Mouse (Mus musculus) T-helper 1 cell (primary cell): ENCODE results near the gene Kifc3.

Source experiments
- in situ Hi-C: fragments of 300-600 bp; cut with MboI, MseI; formaldehyde crosslinking; loops from one replicate; pipeline ENCODE4 v1.15.1; 2025; ENCODE audit warnings: high pct_unique_total_duplicates

Kifc3 gene

DNA sequence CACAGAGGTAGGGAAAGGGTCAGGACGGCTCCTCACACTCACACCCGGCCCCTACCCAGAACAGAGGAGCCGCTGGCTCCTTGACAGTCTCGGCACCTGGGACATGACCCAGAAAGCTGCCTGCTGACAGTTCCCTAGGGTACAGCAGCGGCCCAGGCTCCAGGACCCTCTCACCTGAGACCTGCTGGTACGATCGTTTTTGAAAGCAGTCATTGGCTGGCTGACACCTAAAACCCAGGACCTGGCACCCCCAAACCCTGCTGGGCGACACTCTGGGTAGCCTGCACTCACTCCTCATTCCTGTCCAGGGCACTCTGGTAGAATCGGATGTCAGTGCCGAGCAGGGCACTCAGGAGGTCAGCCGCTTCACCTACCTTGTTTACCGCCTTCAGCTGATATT is 65.4 kb downstream of the Kifc3 start:
- in situ Hi-C loops = no loop called here

DNA sequence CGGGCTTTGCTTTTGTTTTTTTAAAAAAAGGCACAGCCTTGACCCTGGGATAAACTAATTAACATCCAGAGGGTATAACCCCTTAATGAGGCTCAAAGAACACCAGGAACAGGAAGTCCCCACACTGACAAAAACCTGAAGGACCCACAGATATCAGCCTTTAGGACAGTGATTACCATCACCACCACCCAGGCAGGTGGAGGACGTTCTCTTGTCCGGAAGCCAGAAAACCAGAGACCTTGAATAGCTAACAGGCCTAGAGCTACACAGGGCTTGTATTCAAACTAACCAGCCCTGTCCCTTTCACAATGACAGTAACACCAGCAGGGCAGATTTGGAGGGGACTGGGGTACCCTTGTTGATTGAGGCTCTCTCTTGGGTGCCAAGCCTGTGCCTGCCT is 66.4 kb downstream of the Kifc3 start:
- in situ Hi-C loops = no loop called here

DNA sequence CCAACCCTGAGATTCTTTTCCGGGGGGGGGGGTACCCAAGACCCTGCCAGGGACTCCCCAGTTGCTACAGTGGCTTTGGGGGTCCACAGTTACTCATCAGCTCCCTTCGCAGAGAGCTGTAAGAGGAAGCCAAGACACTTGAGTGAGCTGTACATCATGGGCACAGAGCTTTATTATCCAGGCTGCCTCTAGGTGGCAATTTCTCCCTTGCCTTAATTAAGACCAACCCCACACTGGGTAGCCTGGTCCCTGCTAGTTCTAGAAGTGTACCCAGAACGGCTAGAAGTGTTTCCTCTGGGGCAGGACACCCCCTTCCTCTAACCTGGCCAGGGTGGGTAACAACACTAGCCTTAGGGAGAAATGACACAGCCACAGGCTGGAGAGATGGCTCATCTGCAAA is 67.4 kb downstream of the Kifc3 start:
- in situ Hi-C loops = no loop called here

DNA sequence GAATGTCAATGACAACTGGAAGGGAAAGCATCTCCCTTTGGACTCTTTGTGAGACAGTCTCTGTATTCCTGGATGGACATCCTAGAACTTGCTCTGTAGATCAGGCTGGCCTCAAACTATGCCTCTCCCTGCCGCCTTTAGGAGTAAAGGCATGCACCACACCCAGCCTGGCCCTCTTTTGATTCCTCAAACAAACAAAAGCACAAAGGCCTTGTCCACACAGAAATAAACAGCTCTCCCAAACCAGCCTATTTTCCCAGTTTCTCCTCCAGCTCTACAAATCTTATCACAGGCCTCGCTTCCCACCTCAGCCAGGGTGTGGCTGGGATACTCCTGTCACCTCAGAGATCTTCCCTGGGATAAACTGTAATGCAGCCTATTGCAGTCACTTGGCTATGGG is 68.4 kb downstream of the Kifc3 start:
- in situ Hi-C loops = no loop called here

DNA sequence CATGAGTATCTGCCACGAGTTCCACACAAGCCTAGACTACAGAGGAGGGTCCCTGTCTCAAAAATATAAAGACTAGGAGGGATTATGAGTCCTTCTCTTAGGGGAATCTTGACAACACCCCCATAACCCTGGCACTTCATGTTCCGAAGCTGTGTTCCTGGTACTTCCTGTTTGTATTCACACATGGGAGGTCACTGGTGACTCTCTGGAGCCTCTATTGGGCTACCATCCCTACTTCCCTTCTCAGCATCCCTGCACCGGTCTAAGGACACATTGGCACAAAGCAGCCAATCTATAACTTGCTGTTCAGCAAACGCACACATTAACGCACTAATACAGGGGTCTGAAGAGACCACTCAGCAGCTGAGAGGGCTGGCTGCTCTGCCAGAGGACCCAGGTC is 70.6 kb downstream of the Kifc3 start:
- in situ Hi-C loops = no loop called here

DNA sequence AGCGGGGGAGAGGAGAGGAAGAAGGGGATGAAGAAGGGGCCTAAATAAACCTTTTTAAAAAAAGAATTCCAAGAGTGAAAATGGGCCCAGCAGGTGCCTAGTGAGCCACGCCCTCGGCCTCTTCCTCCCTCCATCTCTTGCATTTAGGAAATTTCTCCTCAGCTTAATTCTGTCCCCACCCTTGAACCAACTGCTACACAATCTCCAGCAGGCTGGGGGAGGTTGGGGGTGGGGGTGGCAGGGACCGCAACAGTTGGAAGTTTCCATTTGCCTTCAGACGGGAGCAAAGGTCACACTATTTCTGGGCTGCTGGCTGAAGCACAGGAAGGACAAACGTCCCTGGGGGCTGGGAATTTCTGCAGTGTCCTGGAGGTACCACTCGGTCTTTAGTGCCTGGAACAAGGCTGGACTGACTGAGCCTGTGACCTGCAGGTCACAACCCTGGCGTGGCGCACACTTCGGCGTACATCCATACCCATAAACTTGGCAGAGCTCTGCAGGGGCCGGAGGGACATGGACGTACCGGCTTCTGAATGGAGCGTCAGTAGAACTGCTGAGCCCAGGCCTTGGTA is 71.6 kb downstream of the Kifc3 start:
- in situ Hi-C loops = no loop called here

DNA sequence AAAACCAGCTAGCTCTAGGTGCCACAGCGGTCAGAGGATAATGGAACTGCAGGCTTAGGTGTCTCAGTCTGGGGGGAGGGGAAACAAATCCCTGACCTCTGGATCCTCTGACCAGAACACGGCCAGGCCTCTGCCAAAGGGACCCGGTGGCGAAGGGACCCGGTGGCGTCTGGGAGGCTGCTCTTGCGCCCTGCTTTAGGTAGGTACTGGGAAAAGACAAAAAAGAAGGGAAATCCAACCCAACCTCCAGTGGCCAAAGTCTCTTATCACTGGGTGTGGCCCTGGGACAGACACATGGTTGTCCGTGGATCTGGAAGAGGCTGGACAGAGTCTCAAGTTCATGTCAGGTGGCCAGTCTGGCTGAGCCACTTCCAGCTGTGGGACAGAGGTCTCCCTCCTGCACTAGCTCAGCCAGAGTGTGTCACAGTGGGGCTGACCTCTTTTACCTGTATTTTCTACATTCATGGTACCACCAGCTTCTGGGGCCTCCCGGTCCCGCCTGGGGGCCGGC is 73.8 kb downstream of the Kifc3 start:
- in situ Hi-C loops = no loop called here

DNA sequence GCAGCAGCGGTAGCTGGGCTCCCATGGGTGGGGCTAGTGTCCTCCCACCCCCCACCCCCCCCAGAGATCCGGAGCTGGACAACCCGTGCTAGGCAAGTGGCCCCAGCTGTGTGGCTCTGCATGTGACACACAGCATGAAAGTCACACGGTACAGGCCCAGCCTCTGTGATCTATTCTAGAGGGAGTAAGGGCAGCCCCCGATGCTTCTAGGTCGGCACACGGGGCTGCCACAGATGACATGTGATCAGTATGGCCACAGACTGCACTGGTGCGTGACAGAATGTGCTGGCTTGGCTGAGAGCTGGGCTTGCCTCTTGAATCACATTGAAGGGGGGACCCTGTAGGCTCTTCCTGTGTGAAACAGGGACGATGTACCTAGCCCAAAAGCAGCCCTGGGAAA is 75.0 kb downstream of the Kifc3 start:
- in situ Hi-C loops = no loop called here

DNA sequence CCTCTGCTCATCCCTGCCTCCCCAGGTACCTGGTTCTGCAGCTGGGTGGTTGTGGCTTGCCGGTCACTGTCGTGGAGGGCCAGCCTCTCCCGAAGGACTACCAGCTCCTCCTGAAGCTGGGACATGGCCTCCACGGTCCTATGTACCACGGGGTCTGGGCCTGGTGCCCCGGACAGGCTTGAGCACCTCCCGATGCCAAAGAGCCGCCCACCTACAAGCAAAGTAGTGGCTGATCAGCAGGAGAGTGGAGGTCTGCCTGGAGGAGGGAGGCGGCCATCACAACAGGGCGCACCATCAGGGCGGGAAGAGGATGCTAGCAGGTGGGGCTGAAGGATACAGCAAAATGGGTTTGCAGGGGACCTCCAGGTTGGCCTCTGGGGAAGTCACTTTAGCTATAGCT is 76.1 kb downstream of the Kifc3 start:
- in situ Hi-C loops = no loop called here

DNA sequence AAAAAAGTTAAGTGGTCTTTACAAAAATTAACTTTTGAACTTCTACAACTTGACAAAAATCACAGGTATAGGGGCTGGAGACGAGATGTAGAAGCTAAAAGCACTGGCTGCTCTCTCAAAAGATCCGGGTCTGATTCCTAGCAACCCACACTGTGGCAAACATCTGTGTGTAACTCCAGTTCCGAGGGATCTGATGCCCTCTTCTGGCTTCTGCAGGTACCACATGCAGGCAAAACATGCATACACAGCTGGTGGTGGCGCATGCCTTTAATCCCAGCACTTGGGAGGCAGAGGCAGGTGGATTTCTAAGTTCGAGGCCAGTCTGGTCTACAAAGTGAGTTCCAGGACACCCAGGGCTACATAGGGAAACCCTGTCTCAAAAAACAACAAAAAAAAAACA is 79.2 kb downstream of the Kifc3 start:
- in situ Hi-C loops = no loop called here

DNA sequence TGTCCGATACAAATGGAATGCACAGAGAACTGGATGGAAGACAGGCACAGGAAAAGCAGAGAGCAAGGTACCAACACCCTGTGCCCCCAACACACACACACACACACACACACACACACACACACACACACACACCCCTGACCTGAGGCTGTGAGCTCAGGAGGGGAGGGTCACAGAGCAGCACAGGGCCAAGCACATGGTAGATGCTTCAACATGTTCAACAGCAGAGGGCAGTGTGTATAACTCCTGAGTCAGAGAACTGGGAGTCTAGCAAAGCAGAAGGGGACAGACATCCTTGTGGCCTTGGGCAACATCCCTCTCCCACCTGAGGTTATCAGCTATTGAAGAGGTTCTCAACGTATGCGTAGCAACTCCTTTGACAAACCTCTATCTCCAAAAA is 88.9 kb downstream of the Kifc3 start:
- in situ Hi-C loops = loop anchor here (5.0 to 10.0 kb wide), 2 partner anchors 89 to 1091 kb away; partner anchors contain the start of gene Kifc3

DNA sequence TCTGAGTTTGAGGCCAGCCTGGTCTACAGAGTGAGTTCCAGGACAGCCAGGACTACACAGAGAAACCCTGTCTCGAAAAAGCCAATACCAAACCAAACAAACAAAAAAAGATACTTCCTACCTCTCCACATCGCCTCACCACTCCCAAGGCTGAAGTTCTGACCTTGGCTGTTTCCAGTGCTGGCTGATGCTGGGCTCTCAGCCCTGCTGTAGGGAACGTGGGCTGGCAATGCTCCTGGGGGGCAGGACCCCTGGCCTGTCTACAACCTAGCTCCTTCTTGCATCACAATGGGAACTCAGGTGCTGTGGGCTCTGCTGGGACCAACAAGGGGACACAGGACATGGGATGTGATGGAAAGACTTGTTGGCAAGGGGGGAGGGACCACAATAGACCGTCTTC is 89.5 kb downstream of the Kifc3 start:
- in situ Hi-C loops = loop anchor here (5.0 to 10.0 kb wide), 2 partner anchors 89 to 1092 kb away; partner anchors contain the start of gene Kifc3

DNA sequence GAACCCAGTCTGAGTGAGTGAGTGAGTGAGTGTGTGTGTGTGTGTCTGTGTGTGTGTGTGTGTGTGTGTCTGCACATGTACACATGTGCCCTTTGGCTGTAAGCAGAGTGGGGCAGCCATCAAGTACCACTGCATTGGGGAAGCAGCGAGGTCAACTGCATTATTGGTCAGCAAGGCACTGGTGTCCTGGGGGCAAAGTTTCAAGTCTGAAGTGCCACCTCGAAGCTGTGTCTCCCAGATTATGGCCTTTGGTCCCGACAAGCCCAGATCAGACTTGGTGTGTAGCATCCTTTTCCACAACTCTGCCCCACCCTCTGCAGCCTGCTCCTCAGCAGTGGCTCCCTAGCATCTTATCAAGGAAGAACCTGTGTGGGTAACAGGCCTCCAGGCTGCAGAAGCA is 90.0 kb downstream of the Kifc3 start:
- in situ Hi-C loops = loop anchor here (5.0 to 10.0 kb wide), 2 partner anchors 90 to 1092 kb away; partner anchors contain the start of gene Kifc3

DNA sequence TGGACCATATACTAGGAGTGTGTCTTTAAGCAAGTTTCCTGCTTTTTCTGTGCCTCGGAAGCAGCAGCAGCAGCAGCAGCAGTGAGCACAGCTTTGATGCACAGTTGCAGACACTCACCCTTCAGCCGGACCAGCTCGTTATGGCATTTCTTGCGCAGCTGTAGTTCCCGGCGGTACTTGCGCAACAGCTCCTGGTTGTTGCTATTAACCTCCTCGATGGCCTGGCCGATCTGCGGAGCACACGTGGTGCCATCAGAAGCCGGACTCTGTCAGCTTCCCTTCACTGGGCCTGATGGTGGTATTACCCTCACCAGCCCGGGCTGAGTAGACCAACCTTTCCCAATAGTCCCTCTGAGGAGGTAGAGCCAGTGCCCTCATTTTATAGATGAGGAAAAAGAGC is 95.3 kb downstream of the Kifc3 start:
- in situ Hi-C loops = no loop called here

DNA sequence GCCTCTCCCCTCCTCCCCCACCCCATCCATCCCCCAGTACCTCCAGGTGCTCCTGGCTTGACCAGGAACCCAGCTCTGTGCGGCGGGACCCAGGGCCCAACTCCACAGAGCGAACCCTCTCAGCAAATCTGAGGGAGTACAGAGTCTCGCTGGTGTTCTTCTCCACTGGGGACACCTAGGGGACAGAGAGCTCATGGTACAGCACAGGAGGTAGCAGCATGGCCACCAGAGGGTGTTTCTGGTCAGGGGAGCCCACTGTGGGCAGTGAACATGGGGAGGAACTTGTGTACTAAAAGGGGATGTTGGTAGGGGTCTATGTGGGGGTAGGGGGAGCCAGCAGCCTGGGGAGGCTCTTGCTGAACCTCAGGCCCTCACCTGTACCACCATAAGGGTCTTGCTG is 100.6 kb downstream of the Kifc3 start:
- in situ Hi-C loops = no loop called here

DNA sequence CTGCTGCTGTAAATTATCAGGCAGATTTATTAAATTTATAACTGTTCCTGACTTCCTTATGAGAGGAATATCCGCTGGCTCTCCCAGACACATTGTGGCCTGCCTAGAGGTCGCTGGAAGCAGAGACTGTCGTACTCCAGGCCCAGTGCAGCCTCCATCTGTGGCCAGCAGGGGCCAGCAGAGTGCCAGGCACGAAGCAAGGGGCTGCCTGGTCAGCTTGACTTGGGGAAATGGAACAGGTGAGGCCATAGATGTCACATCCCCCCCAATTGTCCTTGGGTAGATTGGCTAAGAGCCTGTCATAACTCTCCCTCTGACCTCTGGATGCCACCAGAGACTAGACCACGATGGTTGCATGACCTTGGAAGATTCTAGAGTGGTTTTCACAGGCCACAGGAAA is 103.6 kb downstream of the Kifc3 start:
- in situ Hi-C loops = no loop called here

DNA sequence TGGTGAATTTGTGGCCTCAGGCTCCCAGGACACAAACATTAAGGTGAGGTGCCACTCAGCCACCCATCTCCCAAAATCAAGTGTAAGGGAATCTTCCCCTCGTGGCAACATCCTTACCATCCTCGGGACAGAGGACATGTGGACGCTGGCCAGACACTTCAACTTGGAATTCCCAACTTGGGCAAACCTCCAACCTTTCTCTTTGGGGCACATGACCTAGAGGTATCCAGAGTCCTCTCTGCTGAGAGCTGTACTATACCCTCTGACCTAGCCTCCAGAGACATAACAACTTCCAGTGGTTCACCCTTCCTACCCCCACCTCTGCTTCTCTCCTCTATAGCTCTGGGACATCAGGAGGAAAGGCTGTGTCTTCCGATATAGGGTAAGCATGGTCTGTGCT is 109.0 kb downstream of the Kifc3 start:
- in situ Hi-C loops = no loop called here

DNA sequence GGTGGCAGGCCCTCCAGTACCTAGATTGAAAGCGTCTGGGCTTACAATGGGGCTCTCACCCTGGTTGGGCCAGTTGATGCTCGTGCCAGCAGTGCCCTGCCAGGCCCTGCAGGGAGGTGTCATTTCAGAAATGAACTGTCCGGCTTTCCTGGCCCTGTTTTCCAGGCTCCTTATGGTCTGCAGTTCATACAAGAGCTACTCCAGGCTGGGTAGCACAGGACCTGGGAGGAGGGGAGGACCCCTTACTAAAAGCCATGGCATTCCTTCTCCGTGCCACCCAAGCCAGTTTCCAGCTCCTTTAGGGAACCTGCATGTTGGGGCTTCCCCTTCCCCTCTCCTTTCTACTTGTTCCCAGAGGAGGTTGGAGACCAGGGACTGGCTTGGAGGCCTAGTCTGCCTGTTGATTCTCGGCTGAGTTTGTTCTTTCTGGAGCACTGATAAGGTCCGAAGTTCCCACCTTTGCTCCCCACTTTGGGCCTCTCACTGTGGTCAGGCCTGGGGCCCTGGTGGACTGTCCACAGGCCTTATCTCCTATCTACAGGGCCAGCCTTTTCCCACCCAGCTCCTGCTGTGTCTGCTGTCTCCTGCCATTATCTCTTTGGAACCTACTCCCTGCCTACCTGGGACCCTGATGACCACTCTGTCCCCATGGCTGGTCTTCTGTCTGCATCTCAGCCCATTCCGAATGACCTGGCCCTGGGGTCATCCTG is 117.0 kb downstream of the Kifc3 start:
- in situ Hi-C loops = no loop called here

DNA sequence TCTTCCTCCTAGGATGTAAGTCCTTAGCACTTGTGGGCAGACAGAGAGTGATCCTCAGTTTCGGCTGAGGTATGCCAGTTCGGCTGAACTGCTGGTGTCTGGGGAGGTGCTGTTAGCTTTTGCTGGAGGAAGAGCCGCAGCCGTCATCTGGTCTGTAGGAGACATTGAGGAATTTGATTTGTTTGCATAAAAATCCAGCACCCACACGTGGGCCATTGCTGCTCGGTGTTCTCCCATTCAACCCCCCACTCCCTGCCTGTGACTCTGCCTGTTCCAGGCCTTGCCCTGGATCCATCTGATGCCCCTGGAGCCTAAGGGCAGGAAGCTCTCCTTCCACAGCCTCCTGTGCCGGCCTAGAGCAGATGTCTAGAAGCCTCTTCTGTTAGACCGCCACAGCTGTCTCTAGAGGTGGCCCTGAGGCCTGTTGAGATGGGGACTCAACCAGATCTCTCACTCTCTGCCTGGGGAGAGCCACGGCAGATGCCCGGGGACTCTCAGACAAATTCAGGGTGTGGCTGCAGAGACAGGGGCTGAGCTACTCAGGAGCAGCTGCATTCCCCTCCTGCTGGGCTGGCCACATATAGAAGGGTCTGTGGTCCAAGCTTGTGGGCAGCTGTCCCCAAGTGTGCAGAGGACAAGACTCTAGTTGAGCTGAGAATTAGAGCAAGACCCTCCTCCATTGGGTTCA is 117.7 kb downstream of the Kifc3 start:
- in situ Hi-C loops = no loop called here

DNA sequence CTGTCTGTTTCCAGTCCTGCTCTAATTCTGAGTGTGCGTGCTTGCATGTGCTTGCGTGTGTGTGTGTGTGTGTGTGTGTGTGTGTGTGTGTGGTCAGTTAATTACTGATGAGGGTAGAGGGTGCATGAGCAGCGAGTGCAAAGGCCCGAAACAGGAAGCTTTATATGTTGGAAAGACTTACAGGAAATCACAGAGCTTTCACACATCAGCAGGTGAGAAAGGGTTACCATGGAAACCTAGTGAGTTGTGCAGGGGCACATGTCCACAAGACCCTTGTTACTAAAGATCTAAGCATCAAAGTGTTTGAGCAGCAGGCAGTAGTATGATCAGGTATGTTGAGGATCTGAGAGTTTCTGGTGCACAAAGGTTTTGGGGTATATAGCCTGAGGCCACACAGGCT is 118.4 kb downstream of the Kifc3 start:
- in situ Hi-C loops = no loop called here

DNA sequence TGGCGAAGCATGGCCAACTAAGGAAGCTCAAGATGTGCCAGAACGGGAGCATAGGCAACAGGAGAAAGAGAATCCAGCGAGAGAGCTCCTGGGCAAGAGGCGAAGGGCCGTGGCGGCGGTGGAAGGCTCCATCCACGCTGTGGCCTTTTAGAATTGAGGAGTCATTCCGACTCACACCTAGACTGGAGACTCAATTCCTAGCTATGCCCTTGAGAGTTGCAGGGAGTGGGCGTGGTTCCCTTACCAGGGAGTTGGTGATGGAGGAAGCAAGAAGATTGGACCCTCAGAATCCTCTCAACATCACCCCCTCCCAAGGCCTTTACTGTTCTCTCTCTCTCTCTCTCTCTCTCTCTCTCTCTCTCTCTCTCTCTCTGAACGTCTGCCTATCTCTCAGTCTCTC is 121.0 kb downstream of the Kifc3 start:
- in situ Hi-C loops = no loop called here

DNA sequence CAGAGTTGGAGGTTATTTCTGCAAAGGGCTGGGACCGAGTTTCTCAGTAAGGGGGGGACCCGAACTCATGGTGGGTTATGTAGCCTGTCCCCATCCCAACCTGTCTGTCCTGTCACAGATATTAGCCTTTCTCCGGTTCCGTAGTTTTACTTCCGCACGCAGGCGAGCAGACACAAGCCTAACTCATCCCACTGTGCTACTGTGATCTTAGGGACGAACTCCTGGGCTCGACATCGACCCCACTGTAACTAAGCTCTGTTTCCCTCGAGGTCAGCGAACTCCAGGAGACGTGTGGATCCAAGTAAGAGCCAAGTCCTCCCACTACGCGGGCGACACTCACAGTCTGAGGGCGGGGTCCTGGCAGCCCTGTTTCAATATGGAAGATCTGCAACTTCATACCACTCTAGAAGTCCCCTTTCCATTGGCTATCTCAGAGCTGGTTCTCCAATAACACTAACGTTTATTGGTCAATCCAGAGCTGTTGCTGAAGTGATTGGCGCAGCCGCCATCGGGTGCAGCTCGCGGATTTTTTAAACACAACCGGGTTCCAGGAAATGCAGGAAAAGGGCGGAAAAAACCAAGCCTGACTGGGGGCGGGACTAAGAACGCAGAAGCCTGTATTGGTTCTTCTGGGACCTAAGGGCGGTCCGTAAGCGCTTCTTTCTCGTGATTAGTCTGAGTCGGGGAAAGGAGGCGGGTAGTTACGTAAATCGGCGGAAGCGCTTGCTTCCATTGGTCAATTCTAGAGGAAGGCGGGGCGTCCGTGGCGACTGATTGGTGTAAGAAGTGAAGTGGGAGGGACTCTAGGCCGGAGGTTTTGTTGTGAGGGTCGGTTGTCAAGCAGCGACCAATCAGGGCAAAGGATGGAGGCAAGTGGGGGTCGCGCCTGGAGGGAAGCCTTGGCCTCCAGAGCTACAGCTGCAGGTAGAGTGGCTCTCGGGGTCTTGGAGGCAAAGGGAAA is 122.0 kb downstream of the Kifc3 start, which contains the start of gene Katnb1:
Katnb1 (plus strand) TSS at position 806 of the 961 bp plus-strand sequence.
- in situ Hi-C loops = no loop called here
